Mouse (Mus musculus): ENCODE results near the gene Cdk11b. TPM values are rescaled to one million over a fixed set of nuclear protein-coding genes. Genes with fewer than 3 reads are reported as not detected.
"Not testable (repeated sequence)": the region's sequence is repeated elsewhere in the genome, so short reads cannot be mapped to it uniquely, and the experiment has no call there.

Gene Cdk11b
- polyA plus RNA-seq, 1 experiment = 51.4 TPM

DNA sequence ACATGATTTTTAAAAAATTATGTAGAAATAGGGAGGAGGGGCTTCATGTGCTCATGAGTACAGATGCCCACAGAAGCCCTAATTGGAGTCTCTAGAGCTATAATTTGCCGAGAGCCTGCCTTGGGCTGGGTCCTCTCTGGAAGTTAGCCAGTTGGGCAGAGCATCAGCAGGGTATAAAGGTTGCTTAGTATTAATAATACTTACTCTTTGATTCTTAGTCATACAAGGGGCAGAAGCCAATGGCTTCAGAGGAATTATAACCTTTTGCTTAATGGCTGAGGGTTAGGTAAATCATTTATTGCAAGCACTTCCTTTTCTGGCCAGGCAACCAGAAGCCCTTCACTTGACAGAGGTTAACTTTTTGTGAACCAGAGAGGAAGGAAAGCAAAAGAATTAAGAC is 18.9 kb downstream of the Cdk11b start:
- WGBS = 31% methylated on average over 1 of the region's 1 CpGs
- Histone ChIP-seq H3K36me3 (ENCODE audit: control insufficient read depth, insufficient read depth, low read length) (peaks cover 61% of the 10 kb centered on the region), H3K4me1 (ENCODE audit: control insufficient read depth, insufficient read depth, insufficient read length, low read length) (peaks cover 21% of the 10 kb centered on the region), H3K4me3 (ENCODE audit: low read depth, low read length) (no peak overlapping the region), H3K27me3 (ENCODE audit: control insufficient read depth, insufficient read depth, low read length) (no peaks in the 10 kb centered on the region), H3K27ac (ENCODE audit: insufficient read depth, low read depth, low read length) (peak overlapping the region; percentile 97)
- TF ChIP-seq POLR2A (IDR thresholded peaks at IDR 0.05; ENCODE audit: low read depth, low read length) (no peak), CTCF (IDR thresholded peaks at IDR 0.05; ENCODE audit: extremely low read depth, insufficient read length, insufficient replicate concordance, low read depth, low read length) (no peak)

DNA sequence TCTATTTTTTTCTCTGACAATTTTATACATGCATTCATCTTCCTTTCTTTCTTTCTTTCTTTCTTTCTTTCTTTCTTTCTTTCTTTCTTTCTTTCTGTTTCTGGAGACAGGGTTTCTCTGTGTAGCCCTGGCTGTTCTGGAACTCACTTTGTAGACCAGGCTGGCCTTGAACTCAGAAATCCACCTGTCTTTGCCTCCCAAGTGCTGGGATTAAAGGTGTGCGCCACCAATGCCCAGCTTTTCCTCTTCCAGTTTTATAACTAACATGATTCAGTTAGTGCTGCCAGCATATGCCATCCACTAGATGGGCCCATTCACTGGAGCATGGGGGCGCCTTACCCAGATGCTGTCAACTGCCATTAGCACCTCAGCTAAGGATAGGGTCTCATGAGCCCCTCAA is 20.7 kb downstream of the Cdk11b start, which contains the start of gene Gm10563:
Gene Gm10563, minus strand, starts transcription at position 101 of the 400 bp plus-strand sequence.
- not testable (repeated sequence) for H3K4me3 ChIP-seq (ENCODE audit: low read depth, low read length); H3K27me3 ChIP-seq (ENCODE audit: control insufficient read depth, insufficient read depth, low read length)
- H3K4me1 ChIP-seq (ENCODE audit: control insufficient read depth, insufficient read depth, insufficient read length, low read length) = peaks cover 21% of the 10 kb centered on the region
- 89% methylated on average over 2 of the region's 2 CpGs for whole genome bisulfite sequencing
- H3K36me3 ChIP-seq (ENCODE audit: control insufficient read depth, insufficient read depth, low read length) = peaks cover 67% of the 10 kb centered on the region
- peak within 1 kb of the TSS; percentile 82 for H3K27ac ChIP-seq (ENCODE audit: insufficient read depth, low read depth, low read length)

DNA sequence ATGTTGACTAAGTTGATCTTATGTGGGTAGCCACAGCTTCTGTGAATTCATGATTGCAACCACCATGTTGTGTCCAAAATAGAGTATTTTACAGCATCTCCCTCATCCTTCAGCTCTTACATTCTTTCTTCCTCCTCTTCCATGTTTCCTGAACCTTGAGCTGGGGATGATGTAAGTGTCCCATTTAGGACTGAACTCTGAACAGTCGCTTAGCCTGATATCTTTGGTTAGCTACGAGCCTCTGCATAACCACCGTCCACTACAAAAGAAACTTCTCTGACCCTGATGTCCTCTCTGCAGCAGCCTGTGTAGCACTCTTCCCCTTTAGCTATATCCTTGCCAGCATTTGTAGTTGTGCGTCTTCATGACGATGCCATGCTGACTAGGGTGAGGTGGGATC is 21.1 kb downstream of the Cdk11b start:
- H3K4me1 ChIP-seq (ENCODE audit: control insufficient read depth, insufficient read depth, insufficient read length, low read length) = peaks cover 21% of the 10 kb centered on the region
- H3K36me3 ChIP-seq (ENCODE audit: control insufficient read depth, insufficient read depth, low read length) = peaks cover 66% of the 10 kb centered on the region
- H3K4me3 ChIP-seq (ENCODE audit: low read depth, low read length) = no peak overlapping the region
- TF ChIP-seq POLR2A (IDR thresholded peaks at IDR 0.05; ENCODE audit: low read depth, low read length) (no peak), CTCF (IDR thresholded peaks at IDR 0.05; ENCODE audit: extremely low read depth, insufficient read length, insufficient replicate concordance, low read depth, low read length) (no peak)
- H3K27me3 ChIP-seq (ENCODE audit: control insufficient read depth, insufficient read depth, low read length) = no peaks in the 10 kb centered on the region
- H3K27ac ChIP-seq (ENCODE audit: insufficient read depth, low read depth, low read length) = peak overlapping the region; percentile 82
- 67% methylated on average over 5 of the region's 5 CpGs for WGBS

DNA sequence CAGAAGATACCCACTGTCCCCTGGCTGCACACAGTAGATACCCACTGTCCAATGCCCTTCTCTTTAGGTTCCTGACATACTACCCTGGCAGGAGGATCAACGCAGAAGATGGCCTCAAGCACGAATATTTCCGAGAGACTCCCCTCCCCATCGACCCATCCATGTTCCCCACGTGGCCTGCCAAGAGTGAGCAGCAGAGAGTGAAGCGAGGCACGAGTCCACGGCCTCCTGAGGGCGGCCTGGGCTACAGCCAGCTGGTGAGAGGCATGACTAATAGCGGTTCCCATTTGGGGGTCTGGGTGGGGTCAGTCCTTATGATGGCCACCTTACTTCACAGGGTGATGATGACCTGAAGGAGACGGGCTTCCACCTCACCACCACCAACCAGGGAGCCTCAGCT is 24.7 kb downstream of the Cdk11b start:
- WGBS = 90% methylated on average over 11 of the region's 11 CpGs
- Histone ChIP-seq H3K27me3 (ENCODE audit: control insufficient read depth, insufficient read depth, low read length) (no peaks in the 10 kb centered on the region), H3K4me3 (ENCODE audit: low read depth, low read length) (no peak overlapping the region), H3K36me3 (ENCODE audit: control insufficient read depth, insufficient read depth, low read length) (peaks cover 47% of the 10 kb centered on the region), H3K4me1 (ENCODE audit: control insufficient read depth, insufficient read depth, insufficient read length, low read length) (peaks cover 24% of the 10 kb centered on the region), H3K27ac (ENCODE audit: insufficient read depth, low read depth, low read length) (no peak overlapping the region)
- TF ChIP-seq POLR2A (IDR thresholded peaks at IDR 0.05; ENCODE audit: low read depth, low read length) (no peak), CTCF (IDR thresholded peaks at IDR 0.05; ENCODE audit: extremely low read depth, insufficient read length, insufficient replicate concordance, low read depth, low read length) (no peak)

DNA sequence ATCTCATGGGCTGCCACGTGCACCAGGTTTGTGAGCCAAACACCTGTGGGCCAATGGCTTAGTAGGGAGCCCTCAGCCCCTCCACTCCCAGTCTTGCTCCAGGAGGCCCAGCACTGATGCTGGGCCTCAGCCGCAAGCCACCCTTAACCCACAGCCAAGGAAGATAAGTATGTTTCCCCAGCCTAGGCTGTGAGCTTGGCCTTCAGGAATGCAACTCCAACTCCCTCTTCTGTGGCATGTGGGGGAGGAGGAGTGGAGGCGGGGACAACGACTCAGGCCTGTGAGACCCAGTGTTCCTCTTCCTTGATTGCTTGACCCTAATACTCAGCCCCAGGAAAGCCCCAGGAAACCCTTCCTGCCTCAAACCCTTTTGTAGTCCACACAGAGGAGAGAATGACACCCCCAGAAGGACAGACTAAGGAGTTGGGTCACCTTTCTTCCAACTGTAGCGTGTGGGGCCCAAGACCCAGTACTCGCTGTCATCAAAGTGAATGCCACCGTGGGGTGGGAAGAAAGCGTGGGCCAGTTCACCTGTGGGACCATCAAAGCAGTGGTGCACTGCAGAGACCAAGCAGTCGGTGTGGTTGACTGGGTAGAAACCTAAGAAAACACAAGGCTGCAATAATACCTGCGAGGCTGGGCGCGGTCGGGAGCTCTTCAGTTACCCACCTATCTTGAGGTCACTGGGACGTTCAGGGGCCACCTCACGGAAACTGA is 27.1 kb downstream of the Cdk11b start:
- Histone ChIP-seq H3K36me3 (ENCODE audit: control insufficient read depth, insufficient read depth, low read length) (peaks cover 46% of the 10 kb centered on the region), H3K4me1 (ENCODE audit: control insufficient read depth, insufficient read depth, insufficient read length, low read length) (peaks cover 28% of the 10 kb centered on the region), H3K27ac (ENCODE audit: insufficient read depth, low read depth, low read length) (no peak overlapping the region; the same call in 1 of the 2 replicates), H3K4me3 (ENCODE audit: low read depth, low read length) (no peak overlapping the region), H3K27me3 (ENCODE audit: control insufficient read depth, insufficient read depth, low read length) (no peaks in the 10 kb centered on the region)
- 58% methylated on average over 15 of the region's 15 CpGs for WGBS
- TF ChIP-seq POLR2A (IDR thresholded peaks at IDR 0.05; ENCODE audit: low read depth, low read length) = no peak
- no peak for TF ChIP-seq CTCF (IDR thresholded peaks at IDR 0.05; ENCODE audit: extremely low read depth, insufficient read length, insufficient replicate concordance, low read depth, low read length)

DNA sequence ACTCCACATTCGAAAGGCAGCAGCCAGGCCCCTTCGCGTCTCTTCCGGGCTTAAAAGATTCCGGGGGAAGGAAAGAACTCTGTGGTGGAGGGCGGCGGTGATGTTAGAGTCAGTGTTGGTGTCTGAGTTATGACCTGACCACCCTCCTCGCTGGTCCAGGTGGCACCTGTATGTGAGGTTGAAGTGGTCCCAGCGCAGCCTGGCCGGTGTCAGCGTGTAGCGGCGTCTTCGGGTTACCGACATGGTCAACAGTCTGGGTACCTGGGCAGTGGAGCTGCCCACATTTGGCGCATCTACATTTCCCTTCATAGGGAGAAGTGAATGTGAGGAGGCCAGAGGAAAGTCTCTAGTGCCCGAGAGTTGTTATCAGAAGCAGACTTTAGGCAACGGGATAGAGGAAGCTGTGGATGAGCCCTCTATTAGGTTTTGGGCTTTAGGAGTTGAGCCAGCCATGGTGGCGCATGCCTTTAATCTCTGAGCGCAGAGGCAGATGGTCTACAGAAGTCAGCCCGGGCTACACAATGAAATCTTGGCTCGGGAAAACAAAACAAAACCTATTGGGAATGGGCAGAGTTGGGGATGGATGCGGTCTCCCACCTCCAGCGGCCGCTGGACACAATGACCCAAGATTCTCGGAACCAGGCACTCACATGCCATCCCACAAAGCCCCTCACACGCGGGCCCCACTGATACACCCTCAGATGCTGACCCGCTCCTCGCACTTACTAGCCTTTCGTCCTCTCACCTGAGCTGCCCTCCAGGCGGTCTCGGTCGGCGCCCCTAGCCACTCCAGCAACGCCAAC is 27.8 kb downstream of the Cdk11b start:
- TF ChIP-seq POLR2A (IDR thresholded peaks at IDR 0.05; ENCODE audit: low read depth, low read length) (no peak), CTCF (IDR thresholded peaks at IDR 0.05; ENCODE audit: extremely low read depth, insufficient read length, insufficient replicate concordance, low read depth, low read length) (no peak)
- WGBS = 46% methylated on average over 36 of the region's 36 CpGs
- Histone ChIP-seq H3K4me3 (ENCODE audit: low read depth, low read length) (peak overlapping the region; percentile 67), H3K4me1 (ENCODE audit: control insufficient read depth, insufficient read depth, insufficient read length, low read length) (peaks cover 28% of the 10 kb centered on the region), H3K27me3 (ENCODE audit: control insufficient read depth, insufficient read depth, low read length) (no peaks in the 10 kb centered on the region), H3K36me3 (ENCODE audit: control insufficient read depth, insufficient read depth, low read length) (peaks cover 46% of the 10 kb centered on the region), H3K27ac (ENCODE audit: insufficient read depth, low read depth, low read length) (no peak overlapping the region)

DNA sequence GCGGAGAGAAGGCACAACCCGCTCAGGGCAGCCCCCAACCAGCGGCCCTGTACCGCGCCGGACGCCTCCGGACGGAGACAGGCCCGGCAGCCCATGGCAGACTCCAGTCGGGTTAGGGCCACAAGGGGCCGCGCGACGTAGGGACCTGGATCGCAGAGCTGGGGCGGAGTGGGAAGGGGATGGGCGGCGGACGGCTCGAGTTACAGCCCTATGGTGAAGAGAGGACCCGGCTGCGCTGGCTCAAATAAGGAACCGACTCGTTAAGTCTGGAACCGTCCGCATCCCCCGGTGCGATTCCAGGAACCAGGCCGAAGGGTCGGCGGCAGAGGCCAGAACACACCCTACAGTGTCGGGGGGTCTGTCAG is 28.4 kb downstream of the Cdk11b start, which contains the start of gene Mmp23:
Gene Mmp23, minus strand, starts transcription at position 299 of the 365 bp plus-strand sequence.
- Histone ChIP-seq H3K4me3 (ENCODE audit: low read depth, low read length) (peak within 1 kb of the TSS; percentile 67), H3K36me3 (ENCODE audit: control insufficient read depth, insufficient read depth, low read length) (peaks cover 45% of the 10 kb centered on the region), H3K27me3 (ENCODE audit: control insufficient read depth, insufficient read depth, low read length) (no peaks in the 10 kb centered on the region), H3K4me1 (ENCODE audit: control insufficient read depth, insufficient read depth, insufficient read length, low read length) (peaks cover 28% of the 10 kb centered on the region), H3K27ac (ENCODE audit: insufficient read depth, low read depth, low read length) (peak within 1 kb of the TSS; percentile 26)
- WGBS = 2% methylated on average over 33 of the region's 33 CpGs
- TF ChIP-seq CTCF (IDR thresholded peaks at IDR 0.05; ENCODE audit: extremely low read depth, insufficient read length, insufficient replicate concordance, low read depth, low read length) = no peak
- no peak for TF ChIP-seq POLR2A (IDR thresholded peaks at IDR 0.05; ENCODE audit: low read depth, low read length)

Data from small intestine, adult 2 months (tissue).